Comparison of ENCODE assay signal across 24 mouse cellular contexts in the genomic region with DNA sequence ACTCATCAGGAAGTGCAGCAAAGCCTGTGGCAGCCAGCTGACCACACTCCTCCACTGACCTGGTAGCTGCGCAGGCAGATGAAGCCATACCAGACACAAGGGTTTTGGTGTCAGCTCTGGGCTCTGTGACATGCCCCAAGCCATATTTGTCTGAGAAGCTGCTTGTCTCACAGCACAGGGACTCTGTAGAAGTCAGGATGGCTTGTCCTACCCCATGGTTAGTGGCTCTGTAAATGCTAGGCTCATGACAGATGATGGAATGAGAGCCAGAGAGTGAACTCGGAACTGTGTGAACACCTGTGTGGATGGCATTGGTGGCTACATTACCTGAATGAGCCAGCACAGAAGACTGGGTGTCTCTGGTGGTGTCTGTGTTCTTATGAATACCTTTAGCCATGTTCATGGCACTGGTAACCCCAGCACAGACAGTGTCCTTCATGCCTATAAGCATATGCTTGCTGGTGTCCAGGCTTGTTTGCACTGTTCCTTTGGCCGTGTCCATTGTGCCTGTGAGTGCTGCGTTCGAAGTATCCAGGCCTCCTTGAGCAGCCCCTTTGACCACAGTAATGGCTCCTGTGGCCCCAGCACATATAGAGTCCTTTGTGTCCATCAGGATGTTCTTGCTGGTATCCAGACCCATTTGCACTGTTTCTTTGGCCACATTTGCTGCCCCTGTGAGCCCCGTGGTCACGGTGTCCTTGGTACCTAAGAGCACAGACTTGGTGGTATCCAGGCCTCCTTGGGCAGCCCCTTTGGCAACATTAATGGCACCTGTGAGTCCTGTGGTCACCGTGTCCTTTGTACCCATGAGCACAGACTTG. TPM values are rescaled to one million over a fixed set of nuclear protein-coding genes. Genes with fewer than 3 reads are reported as not detected.
DNase-seq lines count a peak whose midpoint lies in the region; ATAC-seq and TF ChIP-seq lines count a peak whose summit lies in the region.
"Had no signal": no experiment of that assay in that cellular context is flagged by ENCODE, and none has a peak within 500 bp of the region (broad histone marks: within the 10 kb centered on the region; RNA-seq: fewer than 3 reads in every experiment).

No protein-coding gene starts in this region.

- TF ChIP-seq CTCF in liver, adult 2 months (IDR thresholded peaks at IDR 0.05; ENCODE audit: low read depth, low read length): no peak

- no peak overlapping the region for H3K4me3 ChIP-seq in liver, adult 2 months (ENCODE audit: insufficient read depth, low read depth, low read length)
- H3K4me3 ChIP-seq in liver, embryonic 11.5 days (ENCODE audit: low read depth, low read length): no peak overlapping the region
- H3K4me3 ChIP-seq in brown adipose tissue, adult 24 weeks (ENCODE audit: insufficient read depth, low read depth, low read length): no peak overlapping the region
- H3K4me3 ChIP-seq: embryonic facial prominence, embryonic 15.5 days; erythroblast, embryonic 14.5 days; forebrain, embryonic 10.5 days; hindbrain, embryonic 10.5 days; hindbrain, embryonic 15.5 days had no signal

- intact Hi-C loops in gastrocnemius, postnatal 36 days (cut with DNase I): no loop called here

- ATAC-seq in liver, embryonic 11.5 days (replicated peaks; ENCODE audit: low FRiP score): no peak
- ATAC-seq: forebrain, embryonic 14.5 days; intestine, embryonic 16.5 days had no signal

- H3K27me3 ChIP-seq in liver, adult 2 months (ENCODE audit: control insufficient read depth, insufficient read depth, low read length): no peaks in the 10 kb centered on the region
- H3K27me3 ChIP-seq in liver, embryonic 11.5 days (replicated peaks; ENCODE audit: control insufficient read depth, insufficient read depth, low read length): no peaks in the 10 kb centered on the region
- H3K27me3 ChIP-seq: embryonic facial prominence, embryonic 15.5 days; hindbrain, embryonic 15.5 days had no signal

- H3K9ac ChIP-seq in liver, adult 2 months (ENCODE audit: low read depth, low read length): no peak overlapping the region
- no peak overlapping the region for H3K9ac ChIP-seq in liver, embryonic 11.5 days (ENCODE audit: low read depth, low read length)
- H3K9ac ChIP-seq: embryonic facial prominence, embryonic 15.5 days; hindbrain, embryonic 15.5 days had no signal

- peak; percentile 20 for DNase-seq in adrenal gland, adult 2 months
- DNase-seq in adrenal gland, postnatal 14 days: no peak
- peak; percentile 40 for DNase-seq in gastrocnemius, postnatal 25 days
- DNase-seq in gastrocnemius, postnatal 36 days: no peak
- no peak for DNase-seq in liver, adult 2 months (ENCODE audit: extremely low read depth, low read depth, low spot score)
- no peak for DNase-seq in liver, embryonic 11.5 days (ENCODE audit: low spot score)
- DNase-seq: adrenal gland, adult 8-10 months; cerebellum, adult 11 months; cerebellum, adult 8-10 months; cerebellum, postnatal 14 days; embryo, embryonic 11 days; heart, postnatal 10 days; kidney, adult 2 months had no signal

- peaks cover 8% of the 10 kb centered on the region for H3K4me1 ChIP-seq in liver, adult 2 months (ENCODE audit: control insufficient read depth, insufficient read depth, low read length)
- no peaks in the 10 kb centered on the region for H3K4me1 ChIP-seq in liver, embryonic 11.5 days (replicated peaks; ENCODE audit: control insufficient read depth, insufficient read depth, low read length)
- no peaks in the 10 kb centered on the region for H3K4me1 ChIP-seq in brown adipose tissue, adult 24 weeks (ENCODE audit: control insufficient read depth, insufficient read depth, insufficient read length, low read length)
- H3K4me1 ChIP-seq: embryonic facial prominence, embryonic 15.5 days; forebrain, embryonic 10.5 days; hindbrain, embryonic 10.5 days; hindbrain, embryonic 15.5 days had no signal

- no peaks in the 10 kb centered on the region for H3K36me3 ChIP-seq in liver, adult 2 months (ENCODE audit: control insufficient read depth, insufficient read depth, low read length)
- peaks cover 30% of the 10 kb centered on the region for H3K36me3 ChIP-seq in liver, embryonic 11.5 days (ENCODE audit: control insufficient read depth, insufficient read depth, low read length)

- no peak overlapping the region for H3K27ac ChIP-seq in liver, adult 2 months (replicated peaks; ENCODE audit: insufficient read depth, low read depth, low read length)
- no peak overlapping the region for H3K27ac ChIP-seq in liver, embryonic 11.5 days (ENCODE audit: low read depth, low read length)
- H3K27ac ChIP-seq in brown adipose tissue, adult 24 weeks (replicated peaks; ENCODE audit: low read depth, low read length): peak overlapping the region; percentile 15; the same call in 1 of the 2 replicates
- H3K27ac ChIP-seq: embryonic facial prominence, embryonic 15.5 days; forebrain, embryonic 10.5 days; hindbrain, embryonic 10.5 days; hindbrain, embryonic 15.5 days had no signal

- TF ChIP-seq POLR2A in liver, adult 2 months (IDR thresholded peaks at IDR 0.05; ENCODE audit: extremely low read depth, insufficient read depth, low read length): 0 out of 2 replicates have a peak, but pooled peaks have one; percentile 18

- H3K79me2 ChIP-seq in liver, adult 2 months (ENCODE audit: control insufficient read depth, insufficient read depth, low read length): no peaks in the 10 kb centered on the region

- no peaks in the 10 kb centered on the region for H3K9me3 ChIP-seq in liver, embryonic 11.5 days (ENCODE audit: control insufficient read depth, low read length)
- H3K9me3 ChIP-seq: embryonic facial prominence, embryonic 15.5 days; forebrain, embryonic 10.5 days; hindbrain, embryonic 10.5 days; hindbrain, embryonic 15.5 days had no signal

- 94% methylated on average over 8 of the region's 8 CpGs for WGBS in liver, adult 2 months
- 97% methylated on average over 8 of the region's 8 CpGs for WGBS in liver, embryonic 11.5 days

- H3K4me2 ChIP-seq in liver, embryonic 11.5 days: no peak overlapping the region
- H3K4me2 ChIP-seq: embryonic facial prominence, embryonic 15.5 days; hindbrain, embryonic 15.5 days had no signal

RNA-seq across cellular contexts. Expression of gene Plin4, which starts 5.9 kb away (rescaled TPM):
- 100 to 1,000 TPM in 1 of 2 experiments, 10 to 100 TPM in 1; 92.6 to 121 TPM for total RNA-seq in adrenal gland, adult 2 months (2021)
- polyA plus RNA-seq in adrenal gland, adult 2 months (2012; rRNA removed): 100 and 184 TPM in 2 replicates
- 76.6 and 87.5 TPM in 2 replicates for total RNA-seq in adrenal gland, postnatal 14 days (2021)
- 100 to 1,000 TPM; 177 to 234 TPM for total RNA-seq in gastrocnemius, postnatal 25 days (2021)
- total RNA-seq in gastrocnemius, postnatal 36 days (2021): 100 to 1,000 TPM; 242 to 290 TPM
- total RNA-seq in liver, adult 2 months (2014; rRNA removed): 2.1 and 2.3 TPM in 2 replicates
- polyA plus RNA-seq in liver, adult 2 months (2012; rRNA removed): 1.8 and 2.8 TPM in 2 replicates
- 0.14 TPM in 1 of 2 replicates, not detected in the other for polyA plus RNA-seq in liver, embryonic 11.5 days (2014; fragmentation: Nextera tagmentation; extraction: Ambion mirVana)
- polyA plus RNA-seq in brown adipose tissue, adult 24 weeks (2012; ENCODE audit: insufficient read depth, insufficient read length, missing spikeins): 195 and 205 TPM in 2 replicates
- total RNA-seq: common myeloid progenitor, adult 5-6 weeks had no signal
- polyA plus RNA-seq: embryonic facial prominence, embryonic 11.5 days; erythroblast, embryonic 14.5 days had no signal

RNA-seq across cellular contexts. Expression of gene Plin5, which starts 13.7 kb away (rescaled TPM):
- 10 to 100 TPM; 59.5 to 71.9 TPM for total RNA-seq in adrenal gland, adult 2 months (2021)
- polyA plus RNA-seq in adrenal gland, adult 2 months (2012; rRNA removed): 42.9 and 91.7 TPM in 2 replicates
- 91.4 and 109 TPM in 2 replicates for total RNA-seq in adrenal gland, postnatal 14 days (2021)
- total RNA-seq in gastrocnemius, postnatal 25 days (2021): 10 to 100 TPM; 27.7 to 29.0 TPM
- 10 to 100 TPM; 26.5 to 43.5 TPM for total RNA-seq in gastrocnemius, postnatal 36 days (2021)
- 19.2 and 24.6 TPM in 2 replicates for total RNA-seq in liver, adult 2 months (2014; rRNA removed)
- polyA plus RNA-seq in liver, adult 2 months (2012; rRNA removed): 42.7 and 58.2 TPM in 2 replicates
- polyA plus RNA-seq in liver, embryonic 11.5 days (2014; fragmentation: Nextera tagmentation; extraction: Ambion mirVana): 0.43 and 0.68 TPM in 2 replicates
- 138 and 171 TPM in 2 replicates for polyA plus RNA-seq in brown adipose tissue, adult 24 weeks (2012; ENCODE audit: insufficient read depth, insufficient read length, missing spikeins)
- total RNA-seq: common myeloid progenitor, adult 5-6 weeks; MEL had no signal
- polyA plus RNA-seq: erythroblast, embryonic 14.5 days had no signal

RNA-seq across cellular contexts. Expression of gene Lrg1, which starts 18.1 kb away (rescaled TPM):
- 10 to 100 TPM; 23.9 to 45.5 TPM for total RNA-seq in adrenal gland, adult 2 months (2021)
- polyA plus RNA-seq in adrenal gland, adult 2 months (2012; rRNA removed): 134 and 212 TPM in 2 replicates
- total RNA-seq in adrenal gland, postnatal 14 days (2021): 58.3 and 63.2 TPM in 2 replicates
- total RNA-seq in gastrocnemius, postnatal 25 days (2021): 10 to 100 TPM; 13.4 to 24.9 TPM
- total RNA-seq in gastrocnemius, postnatal 36 days (2021): 10 to 100 TPM; 14.9 to 15.7 TPM
- total RNA-seq in liver, adult 2 months (2014; rRNA removed): 90.0 and 116 TPM in 2 replicates
- 543 and 600 TPM in 2 replicates for polyA plus RNA-seq in liver, adult 2 months (2012; rRNA removed)
- 0.23 and 0.34 TPM in 2 replicates for polyA plus RNA-seq in liver, embryonic 11.5 days (2014; fragmentation: Nextera tagmentation; extraction: Ambion mirVana)
- polyA plus RNA-seq in brown adipose tissue, adult 24 weeks (2012; ENCODE audit: insufficient read depth, insufficient read length, missing spikeins): 61.5 and 101 TPM in 2 replicates
- total RNA-seq: MEL had no signal
- polyA plus RNA-seq: embryonic facial prominence, embryonic 11.5 days; forebrain, embryonic 10.5 days; forebrain, embryonic 14.5 days; hindbrain, embryonic 10.5 days had no signal

RNA-seq across cellular contexts. Expression of gene Hdgfl2, which starts 24.2 kb away (rescaled TPM):
- total RNA-seq in adrenal gland, adult 2 months (2021): 10 to 100 TPM; 52.7 to 63.7 TPM
- 93.5 and 97.9 TPM in 2 replicates for polyA plus RNA-seq in adrenal gland, adult 2 months (2012; rRNA removed)
- total RNA-seq in adrenal gland, postnatal 14 days (2021): 52.5 and 60.1 TPM in 2 replicates
- 10 to 100 TPM; 21.5 to 24.2 TPM for total RNA-seq in gastrocnemius, postnatal 25 days (2021)
- 10 to 100 TPM; 20.2 to 26.5 TPM for total RNA-seq in gastrocnemius, postnatal 36 days (2021)
- 11.3 and 13.8 TPM in 2 replicates for total RNA-seq in liver, adult 2 months (2014; rRNA removed)
- 29.0 and 30.2 TPM in 2 replicates for polyA plus RNA-seq in liver, adult 2 months (2012; rRNA removed)
- 111 and 119 TPM in 2 replicates for polyA plus RNA-seq in liver, embryonic 11.5 days (2014; fragmentation: Nextera tagmentation; extraction: Ambion mirVana)
- 17.6 and 19.3 TPM in 2 replicates for polyA plus RNA-seq in brown adipose tissue, adult 24 weeks (2012; ENCODE audit: insufficient read depth, insufficient read length, missing spikeins)

RNA-seq across cellular contexts. Expression of gene Ubxn6, which starts 28.8 kb away (rescaled TPM):
- 10 to 100 TPM; 83.2 to 83.8 TPM for total RNA-seq in adrenal gland, adult 2 months (2021)
- polyA plus RNA-seq in adrenal gland, adult 2 months (2012; rRNA removed): 67.8 and 91.2 TPM in 2 replicates
- 65.6 and 79.5 TPM in 2 replicates for total RNA-seq in adrenal gland, postnatal 14 days (2021)
- total RNA-seq in gastrocnemius, postnatal 25 days (2021): 10 to 100 TPM; 42.7 to 46.1 TPM
- total RNA-seq in gastrocnemius, postnatal 36 days (2021): 10 to 100 TPM; 47.7 to 50.9 TPM
- 34.9 and 42.9 TPM in 2 replicates for total RNA-seq in liver, adult 2 months (2014; rRNA removed)
- polyA plus RNA-seq in liver, adult 2 months (2012; rRNA removed): 55.8 and 56.0 TPM in 2 replicates
- 23.1 and 25.7 TPM in 2 replicates for polyA plus RNA-seq in liver, embryonic 11.5 days (2014; fragmentation: Nextera tagmentation; extraction: Ambion mirVana)
- polyA plus RNA-seq in brown adipose tissue, adult 24 weeks (2012; ENCODE audit: insufficient read depth, insufficient read length, missing spikeins): 41.1 and 69.6 TPM in 2 replicates

Comparison
In these comparisons a context has a peak if more than half of its experiments do, and no peak if none do; other contexts are left out.
1. DNase-seq: peak in adrenal gland, adult 2 months (single experiment) and gastrocnemius, postnatal 25 days (single experiment); none in adrenal gland, postnatal 14 days (single experiment), gastrocnemius, postnatal 36 days (0 of 2), liver, adult 2 months (single experiment) and liver, embryonic 11.5 days (single experiment).
2. RNA of gene Plin4, which starts 5.9 kb away (total RNA-seq): 242 to 290 TPM in gastrocnemius, postnatal 36 days, 177 to 234 TPM in gastrocnemius, postnatal 25 days, 92.6 to 121 TPM in adrenal gland, adult 2 months and 76.6 to 87.5 TPM in adrenal gland, postnatal 14 days; 2.1 to 2.3 TPM in liver, adult 2 months; every median in the first group is over 10 times any median in the second.